Mouse (Mus musculus): ENCODE data around the gene Chgb. TPM values are rescaled to one million over a fixed set of nuclear protein-coding genes. Genes with fewer than 3 reads are reported as not detected.

Chgb gene
- polyA plus RNA-seq (2012; rRNA removed; ENCODE audit: low replicate concordance), result 0.04 TPM in 1 of 2 replicates, not detected in the other

DNA sequence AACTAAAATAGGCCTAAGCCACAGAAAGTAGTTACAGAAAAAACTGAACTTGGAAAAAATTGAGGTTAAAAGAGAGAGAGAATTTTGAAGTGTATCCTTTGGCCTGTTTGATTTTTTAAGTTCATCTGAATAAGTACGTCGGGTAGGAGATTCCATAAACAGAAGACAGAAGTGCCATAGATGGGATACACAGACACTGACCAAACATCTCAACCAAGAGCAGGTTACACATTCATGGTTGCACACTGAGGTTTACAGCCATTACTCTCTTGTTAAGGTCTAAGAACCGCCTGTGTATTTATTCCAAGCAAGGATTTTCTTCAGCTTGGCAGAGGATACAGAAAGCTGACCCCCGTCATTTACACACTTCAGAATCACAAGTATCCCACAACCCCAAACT lies at the start of gene Chgb:
TSS of gene Chgb (plus strand) at position 301 of the 400 bp plus-strand sequence.

DNA sequence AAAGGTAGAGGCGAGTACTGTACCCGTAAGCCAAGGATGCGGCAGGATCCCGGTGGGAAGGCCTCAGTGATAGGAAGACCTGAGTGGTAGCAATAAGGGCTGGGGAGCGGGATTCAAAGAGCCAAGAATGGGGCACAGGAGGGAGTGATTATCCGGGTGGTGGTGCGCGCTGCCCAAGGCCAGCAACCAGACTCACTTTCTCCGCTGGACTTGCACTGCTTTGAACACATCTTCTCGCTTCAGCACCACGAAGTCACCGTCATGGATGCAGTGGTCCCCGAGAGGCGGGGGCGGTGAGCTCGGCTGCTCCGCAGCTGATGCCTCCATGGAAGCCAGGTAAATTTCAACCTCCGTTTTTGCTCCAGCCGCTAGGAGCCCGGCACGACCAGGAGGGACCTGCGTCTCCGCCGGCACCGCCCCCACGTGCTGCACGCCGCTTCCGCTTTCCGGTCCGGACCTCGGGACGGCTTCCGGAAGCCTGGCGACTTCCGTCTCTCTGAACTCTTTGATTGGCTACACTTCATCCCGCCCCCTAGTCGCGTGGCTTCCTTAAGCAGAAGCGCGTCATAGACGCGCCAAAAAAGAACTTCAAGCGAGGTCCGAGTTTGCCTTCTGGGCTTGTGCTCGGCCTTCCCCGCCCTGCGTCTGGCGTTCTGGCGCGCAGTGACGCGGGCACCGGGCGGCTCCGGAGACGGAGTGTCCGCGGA lies 34.7 kb downstream of the Chgb start, which contains the start of the genes Trmt6 and Mcm8:
TSS of gene Trmt6 (minus strand) at position 448 of the 707 bp plus-strand sequence.
TSS of gene Mcm8 (plus strand) at position 534 of the 707 bp plus-strand sequence.

Other genes with a start within 250 kb of the Chgb start
- 15.0 and 15.7 TPM in 2 replicates for gene Gpcpd1, start 193.5 kb upstream of the Chgb start, polyA plus RNA-seq (2012; rRNA removed; ENCODE audit: low replicate concordance)
- 14.6 and 21.3 TPM in 2 replicates for gene Shld1, start 94.3 kb upstream of the Chgb start, polyA plus RNA-seq (2012; rRNA removed; ENCODE audit: low replicate concordance)
- gene Trmt6, start 34.8 kb downstream of the Chgb start, polyA plus RNA-seq (2012; rRNA removed; ENCODE audit: low replicate concordance), result 4.3 and 6.8 TPM in 2 replicates
- gene Mcm8, start 34.9 kb downstream of the Chgb start, polyA plus RNA-seq (2012; rRNA removed; ENCODE audit: low replicate concordance), result 1.9 and 2.7 TPM in 2 replicates
- gene Crls1, start 65.4 kb downstream of the Chgb start, polyA plus RNA-seq (2012; rRNA removed; ENCODE audit: low replicate concordance), result 37.1 and 58.7 TPM in 2 replicates
- gene Lrrn4, start 99.6 kb downstream of the Chgb start, polyA plus RNA-seq (2012; rRNA removed; ENCODE audit: low replicate concordance), result 8.0 and 30.2 TPM in 2 replicates
- gene Fermt1, start 164.6 kb downstream of the Chgb start, polyA plus RNA-seq (2012; rRNA removed; ENCODE audit: low replicate concordance), result 0.03 and 13.5 TPM in 2 replicates

All from subcutaneous adipose tissue, adult 2 months (tissue).